ENCODE assay signal across 34 mouse cellular contexts in genomic region chr9:109811980-109812379, GRCm38 (mm10). TPM values are rescaled to one million over a fixed set of nuclear protein-coding genes. Genes with fewer than 3 reads are reported as not detected.
DNase-seq lines count a peak whose midpoint lies in the region; ATAC-seq lines count a peak whose summit lies in the region.
"Had no signal": no experiment of that assay in that cellular context is flagged by ENCODE, and none has a peak within 500 bp of the region (broad histone marks: within the 10 kb centered on the region; RNA-seq: fewer than 3 reads in every experiment).

Gene Spink8, plus strand, starts transcription at chr9:109812280.

- no peak within 1 kb of the TSS for H3K4me2 ChIP-seq in kidney, embryonic 16.5 days (replicated peaks; ENCODE audit: low read depth, low read length)
- H3K4me2 ChIP-seq: limb, embryonic 12.5 days; liver, embryonic 15.5 days; lung, embryonic 14.5 days had no signal

- H3K9ac ChIP-seq in kidney, embryonic 16.5 days (replicated peaks; ENCODE audit: low read length): no peak within 1 kb of the TSS
- H3K9ac ChIP-seq: limb, embryonic 12.5 days; liver, embryonic 15.5 days; lung, embryonic 14.5 days had no signal

- 46% methylated on average over 1 of the region's 1 CpGs for WGBS in kidney, embryonic 16.5 days

- no peaks in the 10 kb centered on the region for H3K27me3 ChIP-seq in kidney, embryonic 16.5 days (ENCODE audit: insufficient read depth, low read length)
- H3K27me3 ChIP-seq: limb, embryonic 12.5 days; liver, embryonic 15.5 days had no signal

- H3K4me1 ChIP-seq in kidney, embryonic 16.5 days (ENCODE audit: insufficient read depth, low read length): peaks cover 24% of the 10 kb centered on the region
- H3K4me1 ChIP-seq: hindbrain, embryonic 10.5 days; limb, embryonic 12.5 days; liver, embryonic 15.5 days had no signal

- no peak for DNase-seq in adrenal gland, adult 2 months
- DNase-seq in adrenal gland, postnatal 4 days (ENCODE audit: low spot score in 2 of 2): no peak
- DNase-seq in kidney, postnatal 25 days: no peak
- DNase-seq in adrenal gland, postnatal 14 days: no peak
- no peak for DNase-seq in layer of hippocampus, postnatal 10 days (ENCODE audit: low spot score in 2 of 2)
- DNase-seq in urinary bladder, postnatal 36 days (ENCODE audit: low spot score in 2 of 2): no peak
- DNase-seq in thymus, adult 18-20 months: no peak
- DNase-seq: cerebellum, adult 2 months; cerebellum, postnatal 14 days; gastrocnemius, postnatal 10 days; heart, postnatal 14 days; kidney, adult 8-10 months; lung, embryonic 14.5 days; lung, postnatal 14 days; midbrain, embryonic 14.5 days; right cerebral cortex, postnatal 25 days; thymus, postnatal 25 days had no signal

- no peak within 1 kb of the TSS for H3K27ac ChIP-seq in kidney, embryonic 16.5 days (ENCODE audit: low read length)
- H3K27ac ChIP-seq: hindbrain, embryonic 10.5 days; left cerebral cortex, adult 2 months; limb, embryonic 12.5 days; liver, embryonic 15.5 days had no signal

- no peak for ATAC-seq in kidney, embryonic 16.5 days (ENCODE audit: low FRiP score, low TSS enrichment)
- ATAC-seq: forebrain, embryonic 16.5 days; hindbrain, embryonic 16.5 days had no signal

- H3K4me3 ChIP-seq in kidney, embryonic 16.5 days (ENCODE audit: low read length): no peak within 1 kb of the TSS
- H3K4me3 ChIP-seq: erythroblast, embryonic 14.5 days; hindbrain, embryonic 10.5 days; left cerebral cortex, adult 2 months; limb, embryonic 12.5 days; liver, embryonic 15.5 days had no signal

- no peaks in the 10 kb centered on the region for H3K9me3 ChIP-seq in kidney, embryonic 16.5 days (ENCODE audit: low read length)
- H3K9me3 ChIP-seq: G1E; hindbrain, embryonic 10.5 days; limb, embryonic 12.5 days; liver, embryonic 15.5 days had no signal

- H3K36me3 ChIP-seq in kidney, embryonic 16.5 days (ENCODE audit: insufficient read depth, low read length): no peaks in the 10 kb centered on the region
- H3K36me3 ChIP-seq: G1E; hindbrain, embryonic 10.5 days; limb, embryonic 12.5 days; liver, embryonic 15.5 days had no signal

RNA-seq across cellular contexts. Expression of gene Spink8, which starts in this region (rescaled TPM):
- total RNA-seq in adrenal gland, adult 2 months (2021): 10 to 100 TPM; 15.2 to 33.6 TPM
- not detected in 2 replicates for polyA plus RNA-seq in adrenal gland, adult 2 months (2012; rRNA removed)
- 10 to 100 TPM in 1 of 2 experiments, 1 to 10 TPM in 1; 8.3 to 10.6 TPM for total RNA-seq in adrenal gland, postnatal 4 days (2021)
- polyA plus RNA-seq in kidney, embryonic 16.5 days (2015; fragmentation: Nextera tagmentation; extraction: Ambion mirVana): 14.9 and 17.3 TPM in 2 replicates
- total RNA-seq in adrenal gland, postnatal 14 days (2021): 17.4 and 19.3 TPM in 2 replicates
- 10 to 100 TPM; 19.0 to 21.0 TPM for total RNA-seq in layer of hippocampus, postnatal 10 days (2021)
- total RNA-seq: gastrocnemius, postnatal 10 days; granulocyte monocyte progenitor cell, adult 5-6 weeks; heart, postnatal 14 days; liver, adult 2 months; monocyte, adult 5-6 weeks had no signal
- polyA plus RNA-seq: brain, embryonic 14.5 days; erythroblast, embryonic 14.5 days; forebrain, embryonic 11.5 days; forebrain, embryonic 16.5 days; G1E; heart, embryonic 14.5 days; hindbrain, embryonic 10.5 days; hindbrain, embryonic 16.5 days; intestine, embryonic 14.5 days; limb, embryonic 12.5 days; liver, adult 2 months; liver, embryonic 15.5 days; lung, embryonic 14.5 days; midbrain, embryonic 14.5 days; neural tube, embryonic 14.5 days had no signal

Comparison
In these comparisons a context has a peak if more than half of its experiments do, and no peak if none do; other contexts are left out.
1. RNA of gene Spink8 (polyA plus RNA-seq): 14.9 to 17.3 TPM in kidney, embryonic 16.5 days; not detected in adrenal gland, adult 2 months; every median in the first group is over 10 times any median in the second.